Mouse (Mus musculus): Measurements from ENCODE around the gene Ccdc121. TPM values are rescaled to one million over a fixed set of nuclear protein-coding genes. Genes with fewer than 3 reads are reported as not detected.
A peak's percentile ranks its signal among the peaks of the same experiment; 100 is the strongest.

Gene Ccdc121
- polyA plus RNA-seq (2015; fragmentation: Nextera tagmentation; extraction: Ambion mirVana), result not detected in 2 replicates

DNA sequence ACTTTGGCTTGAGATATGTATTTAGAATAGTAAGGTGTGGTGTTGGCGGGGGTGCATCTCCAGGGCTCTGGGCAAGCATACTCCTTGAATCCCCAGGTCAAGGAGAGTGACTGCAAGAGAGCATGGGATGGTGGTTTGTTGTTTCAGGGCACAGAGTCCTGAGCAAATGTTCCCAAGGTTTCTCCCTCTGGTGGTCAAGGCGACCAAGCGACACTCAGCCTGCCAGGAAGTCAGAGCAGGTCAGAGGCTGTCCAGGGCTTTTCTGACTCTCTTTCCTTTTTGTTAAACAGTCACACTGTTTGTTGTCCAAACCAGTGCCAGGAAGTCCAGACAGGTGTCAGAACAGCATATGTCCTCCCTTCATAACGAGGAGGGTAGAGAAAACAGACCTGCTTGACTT, at the start of gene Ccdc121:
TSS of gene Ccdc121 (minus strand) at position 145 of the 400 bp plus-strand sequence.
- Histone ChIP-seq H3K4me3 (ENCODE audit: low read length) (no peak within 1 kb of the TSS), H3K4me1 (ENCODE audit: control insufficient read depth, insufficient read depth, low read length) (no peaks in the 10 kb centered on the region), H3K4me2 (ENCODE audit: low read depth, low read length) (no peak within 1 kb of the TSS), H3K9ac (ENCODE audit: low read depth, low read length) (no peak within 1 kb of the TSS), H3K27ac (ENCODE audit: low read length) (no peak within 1 kb of the TSS), H3K27me3 (replicated peaks; ENCODE audit: control insufficient read depth, insufficient read depth, low read length) (no peaks in the 10 kb centered on the region), H3K36me3 (ENCODE audit: control insufficient read depth, insufficient read depth, low read length) (no peaks in the 10 kb centered on the region), H3K9me3 (ENCODE audit: control insufficient read depth, low read length) (no peaks in the 10 kb centered on the region)
- 58% methylated on average over 4 of the region's 4 CpGs for WGBS
- ATAC-seq, result no peak

DNA sequence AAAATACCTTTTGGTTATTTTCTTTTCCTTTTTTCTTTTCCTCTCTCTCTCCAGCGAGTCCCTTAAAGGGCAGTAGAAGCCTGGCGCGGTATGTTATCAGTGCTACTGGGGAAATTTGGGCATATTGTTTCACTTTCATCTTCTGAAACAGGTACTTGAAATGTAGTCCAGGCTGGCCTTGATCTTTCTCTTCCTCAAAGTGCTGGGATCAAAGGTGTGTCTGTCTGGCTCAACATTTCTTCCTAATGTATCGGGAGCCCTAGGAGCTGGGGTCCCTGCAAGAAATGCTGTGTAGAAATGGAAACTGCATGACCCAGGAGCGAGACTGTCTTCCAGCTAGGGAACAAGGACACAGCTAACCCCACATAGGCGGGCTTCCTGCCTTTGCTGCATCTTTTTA, 49.1 kb upstream of the Ccdc121 start:
- ATAC-seq, result no peak
- Histone ChIP-seq H3K4me1 (ENCODE audit: control insufficient read depth, insufficient read depth, low read length) (no peaks in the 10 kb centered on the region), H3K4me3 (ENCODE audit: low read length) (no peak overlapping the region)

DNA sequence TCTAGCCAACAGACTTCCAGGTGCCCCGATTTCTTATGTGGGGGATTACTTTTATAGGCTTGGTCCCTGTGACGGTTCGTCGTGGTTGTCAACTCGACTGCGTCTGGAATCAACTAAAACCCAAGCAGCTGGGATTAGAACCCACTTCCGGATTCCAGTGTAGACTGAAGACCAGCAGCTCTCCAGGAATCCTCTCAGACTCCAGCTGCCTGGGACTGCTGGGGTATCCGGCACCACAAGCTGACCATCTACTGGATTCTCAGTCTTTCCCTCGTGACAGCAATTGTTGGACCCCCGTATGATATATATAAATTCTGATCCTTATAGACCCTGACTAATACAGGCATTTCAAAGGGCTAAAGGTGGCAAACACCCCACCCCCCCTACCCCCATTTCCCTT, 48.4 kb upstream of the Ccdc121 start:
- Histone ChIP-seq H3K9ac (ENCODE audit: low read depth, low read length) (no peak overlapping the region), H3K9me3 (ENCODE audit: control insufficient read depth, low read length) (no peaks in the 10 kb centered on the region), H3K27ac (ENCODE audit: low read length) (no peak overlapping the region), H3K4me2 (ENCODE audit: low read depth, low read length) (no peak overlapping the region), H3K27me3 (replicated peaks; ENCODE audit: control insufficient read depth, insufficient read depth, low read length) (no peaks in the 10 kb centered on the region), H3K4me3 (ENCODE audit: low read length) (no peak overlapping the region), H3K36me3 (ENCODE audit: control insufficient read depth, insufficient read depth, low read length) (no peaks in the 10 kb centered on the region), H3K4me1 (ENCODE audit: control insufficient read depth, insufficient read depth, low read length) (no peaks in the 10 kb centered on the region)
- 70% methylated on average over 10 of the region's 10 CpGs for WGBS
- no peak for ATAC-seq

More for the DNA sequence above, 49.1 kb upstream of the Ccdc121 start:
- Histone ChIP-seq H3K9me3 (ENCODE audit: control insufficient read depth, low read length) (no peaks in the 10 kb centered on the region), H3K4me2 (ENCODE audit: low read depth, low read length) (no peak overlapping the region), H3K9ac (ENCODE audit: low read depth, low read length) (no peak overlapping the region), H3K36me3 (ENCODE audit: control insufficient read depth, insufficient read depth, low read length) (no peaks in the 10 kb centered on the region), H3K27ac (ENCODE audit: low read length) (no peak overlapping the region), H3K27me3 (replicated peaks; ENCODE audit: control insufficient read depth, insufficient read depth, low read length) (no peaks in the 10 kb centered on the region)
- WGBS, result 84% methylated on average over 6 of the region's 6 CpGs

DNA sequence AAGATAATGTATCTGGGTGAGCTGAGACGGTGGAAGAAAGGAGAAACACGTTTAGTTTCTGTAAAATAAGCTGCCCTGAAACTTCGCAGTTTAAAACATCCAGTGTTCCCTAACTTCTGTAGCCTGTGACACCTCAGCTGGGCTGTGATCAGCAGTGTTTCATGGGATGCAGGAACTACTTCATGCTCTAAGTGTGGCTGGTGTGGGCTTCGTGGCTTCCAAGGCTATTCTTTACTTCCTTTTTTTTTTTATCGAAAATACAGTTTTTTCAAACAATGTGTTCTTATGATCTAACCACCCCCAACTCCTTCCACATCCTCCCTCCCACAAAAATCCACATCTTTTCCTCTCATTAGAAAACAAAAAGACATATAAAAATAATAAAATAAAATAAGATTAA, 44.2 kb upstream of the Ccdc121 start:
- no peaks in the 10 kb centered on the region for H3K36me3 ChIP-seq (ENCODE audit: control insufficient read depth, insufficient read depth, low read length)
- H3K9me3 ChIP-seq (ENCODE audit: control insufficient read depth, low read length), result no peaks in the 10 kb centered on the region
- no peaks in the 10 kb centered on the region for H3K4me1 ChIP-seq (ENCODE audit: control insufficient read depth, insufficient read depth, low read length)
- no peak overlapping the region for H3K9ac ChIP-seq (ENCODE audit: low read depth, low read length)
- H3K27me3 ChIP-seq (replicated peaks; ENCODE audit: control insufficient read depth, insufficient read depth, low read length), result no peaks in the 10 kb centered on the region
- WGBS, result 80% methylated on average over 5 of the region's 5 CpGs
- H3K4me2 ChIP-seq (ENCODE audit: low read depth, low read length), result no peak overlapping the region
- ATAC-seq, result no peak
- H3K4me3 ChIP-seq (ENCODE audit: low read length), result no peak overlapping the region
- H3K27ac ChIP-seq (ENCODE audit: low read length), result no peak overlapping the region

DNA sequence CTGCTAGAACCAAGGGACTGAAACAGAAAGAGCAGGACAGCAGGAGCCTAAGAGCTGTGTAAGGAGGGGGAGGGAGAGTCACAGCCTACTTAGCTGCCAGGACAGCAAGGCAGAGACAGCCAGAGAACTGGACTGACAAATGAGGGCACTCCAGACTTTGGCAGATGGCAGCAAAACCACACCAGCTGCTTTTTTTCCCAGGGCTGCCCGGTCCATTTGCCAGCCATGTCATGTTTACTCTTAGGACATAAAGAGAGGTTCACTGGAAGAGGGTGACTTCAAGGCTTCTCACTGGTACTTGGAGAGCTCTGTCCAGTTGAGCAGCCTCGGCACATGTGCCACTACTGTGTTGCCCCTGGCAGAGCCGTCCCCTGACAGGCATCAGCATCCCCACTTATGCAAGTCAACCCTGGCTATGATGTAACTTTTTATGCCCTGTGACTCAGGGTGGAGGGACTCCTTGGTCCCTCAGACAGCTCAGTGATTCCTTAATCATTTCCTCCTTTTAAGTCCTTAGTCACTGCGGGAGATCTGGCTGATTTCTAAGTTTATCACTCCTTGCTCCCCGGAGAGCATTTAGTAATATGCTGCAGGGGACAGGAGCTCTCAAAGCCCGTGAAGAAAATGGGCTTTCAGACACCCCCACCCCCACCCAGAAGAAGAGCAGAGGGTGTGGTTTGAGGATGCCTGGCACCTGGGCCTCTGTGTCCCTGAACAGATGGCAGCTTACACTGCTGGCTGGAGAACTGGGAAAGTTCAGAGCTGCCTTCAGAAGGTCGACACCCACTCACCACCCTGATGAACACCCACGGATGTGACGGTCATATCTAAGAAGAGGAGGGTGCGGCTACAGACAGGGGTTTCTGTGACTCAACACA, 41.5 kb upstream of the Ccdc121 start:
- peak; percentile 55; the same call in 1 of the 2 replicates for ATAC-seq
- H3K9me3 ChIP-seq (ENCODE audit: control insufficient read depth, low read length), result no peaks in the 10 kb centered on the region
- no peak overlapping the region for H3K27ac ChIP-seq (ENCODE audit: low read length)
- H3K4me1 ChIP-seq (ENCODE audit: control insufficient read depth, insufficient read depth, low read length), result no peaks in the 10 kb centered on the region
- H3K4me2 ChIP-seq (ENCODE audit: low read depth, low read length), result no peak overlapping the region
- 33% methylated on average over 10 of the region's 10 CpGs for WGBS
- H3K4me3 ChIP-seq (ENCODE audit: low read length), result no peak overlapping the region
- H3K36me3 ChIP-seq (ENCODE audit: control insufficient read depth, insufficient read depth, low read length), result no peaks in the 10 kb centered on the region
- H3K27me3 ChIP-seq (replicated peaks; ENCODE audit: control insufficient read depth, insufficient read depth, low read length), result no peaks in the 10 kb centered on the region
- no peak overlapping the region for H3K9ac ChIP-seq (ENCODE audit: low read depth, low read length)

DNA sequence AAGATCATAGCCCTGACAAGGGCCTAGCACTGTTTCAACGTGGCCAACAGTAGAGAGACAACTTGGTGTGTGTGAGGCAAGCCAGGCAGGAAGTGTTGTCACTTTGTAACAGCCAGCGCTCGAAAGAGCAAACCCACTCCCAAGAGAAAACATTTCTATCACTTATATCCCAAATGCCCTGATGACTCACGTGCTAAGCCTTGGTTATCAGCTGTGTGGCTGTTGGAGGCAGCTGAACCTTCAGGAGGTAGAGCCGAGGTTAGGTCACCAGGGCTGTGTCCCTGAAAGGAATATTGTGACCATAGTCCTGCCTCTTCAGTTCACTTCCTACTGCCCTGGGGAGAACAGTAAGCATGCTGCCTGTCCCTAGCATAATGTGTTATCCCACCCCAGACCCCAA, 39.6 kb upstream of the Ccdc121 start:
- Histone ChIP-seq H3K36me3 (ENCODE audit: control insufficient read depth, insufficient read depth, low read length) (no peaks in the 10 kb centered on the region), H3K9ac (ENCODE audit: low read depth, low read length) (no peak overlapping the region), H3K9me3 (ENCODE audit: control insufficient read depth, low read length) (no peaks in the 10 kb centered on the region), H3K27ac (ENCODE audit: low read length) (no peak overlapping the region), H3K4me1 (ENCODE audit: control insufficient read depth, insufficient read depth, low read length) (no peaks in the 10 kb centered on the region), H3K4me2 (ENCODE audit: low read depth, low read length) (no peak overlapping the region), H3K4me3 (ENCODE audit: low read length) (no peak overlapping the region), H3K27me3 (replicated peaks; ENCODE audit: control insufficient read depth, insufficient read depth, low read length) (no peaks in the 10 kb centered on the region)
- no peak for ATAC-seq
- WGBS, result 39% methylated on average over 5 of the region's 5 CpGs

DNA sequence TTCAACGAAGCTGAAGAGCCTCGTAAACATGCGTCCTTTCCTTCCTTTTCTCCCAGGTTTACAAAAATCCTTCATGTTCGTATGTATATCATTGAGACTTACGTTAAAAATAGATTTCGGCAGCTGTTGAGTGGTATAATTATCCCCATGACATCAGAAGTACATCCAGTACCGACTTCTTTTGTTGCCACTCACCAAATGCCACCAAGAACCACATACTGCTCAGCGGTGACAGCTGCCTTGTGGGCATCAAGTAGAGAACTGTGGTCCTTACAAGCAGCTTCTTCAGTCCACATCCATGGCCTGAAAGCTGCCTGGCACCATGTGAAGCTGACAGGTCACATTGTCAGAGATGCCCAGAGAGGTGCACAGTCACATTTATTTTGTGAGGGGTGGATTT, 38.7 kb upstream of the Ccdc121 start:
- H3K9me3 ChIP-seq (ENCODE audit: control insufficient read depth, low read length), result no peaks in the 10 kb centered on the region
- no peak for ATAC-seq

DNA sequence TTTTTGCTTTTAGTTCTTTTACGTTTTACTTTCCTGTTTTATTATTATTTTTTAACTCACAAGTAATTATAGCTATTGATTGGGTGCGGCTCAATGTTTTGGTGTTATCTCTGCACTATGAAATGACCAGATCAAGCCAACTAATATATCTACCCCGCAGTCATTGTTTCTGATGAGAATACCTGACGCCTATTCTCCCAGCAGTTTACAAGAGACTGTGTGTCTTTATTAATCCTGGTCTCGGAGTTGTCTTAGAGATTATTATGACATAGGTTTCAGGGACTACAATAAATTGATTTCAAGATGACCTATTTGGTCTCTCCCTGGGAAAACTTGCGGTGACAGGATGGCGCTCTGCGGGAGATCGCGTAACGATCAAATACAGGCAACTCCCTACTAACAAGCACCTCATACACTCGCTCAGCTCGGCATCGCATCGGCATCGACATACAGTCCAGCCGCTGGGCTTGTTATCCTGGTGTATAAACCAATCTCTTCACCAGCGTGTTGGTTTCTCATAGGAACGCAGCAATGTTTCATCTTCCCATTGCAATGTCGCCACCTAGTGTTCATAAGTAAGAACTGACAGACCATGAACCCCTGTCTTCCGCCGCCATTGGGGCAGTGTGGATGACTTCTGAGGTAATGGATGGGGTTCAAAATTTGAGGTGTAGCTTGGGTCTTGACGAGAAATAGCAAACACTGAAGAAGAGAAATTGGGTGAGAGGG, 34.0 kb upstream of the Ccdc121 start:
- Histone ChIP-seq H3K9me3 (ENCODE audit: control insufficient read depth, low read length) (no peaks in the 10 kb centered on the region), H3K27ac (ENCODE audit: low read length) (no peak overlapping the region), H3K4me2 (ENCODE audit: low read depth, low read length) (peak overlapping the region; percentile 39; the same call in 1 of the 2 replicates), H3K36me3 (ENCODE audit: control insufficient read depth, insufficient read depth, low read length) (no peaks in the 10 kb centered on the region), H3K27me3 (replicated peaks; ENCODE audit: control insufficient read depth, insufficient read depth, low read length) (0 out of 2 replicates have a peak, but pooled peaks cover 2% of the 10 kb centered on the region), H3K4me3 (ENCODE audit: low read length) (no peak overlapping the region), H3K9ac (ENCODE audit: low read depth, low read length) (no peak overlapping the region), H3K4me1 (ENCODE audit: control insufficient read depth, insufficient read depth, low read length) (peaks cover 9% of the 10 kb centered on the region)
- ATAC-seq, result peak; percentile 58
- 25% methylated on average over 23 of the region's 23 CpGs for WGBS

More for the DNA sequence above, 38.7 kb upstream of the Ccdc121 start:
- Histone ChIP-seq H3K4me3 (ENCODE audit: low read length) (no peak overlapping the region), H3K27me3 (replicated peaks; ENCODE audit: control insufficient read depth, insufficient read depth, low read length) (no peaks in the 10 kb centered on the region), H3K27ac (ENCODE audit: low read length) (no peak overlapping the region), H3K4me2 (ENCODE audit: low read depth, low read length) (no peak overlapping the region), H3K9ac (ENCODE audit: low read depth, low read length) (no peak overlapping the region), H3K36me3 (ENCODE audit: control insufficient read depth, insufficient read depth, low read length) (no peaks in the 10 kb centered on the region), H3K4me1 (ENCODE audit: control insufficient read depth, insufficient read depth, low read length) (no peaks in the 10 kb centered on the region)
- 81% methylated on average over 8 of the region's 8 CpGs for WGBS

DNA sequence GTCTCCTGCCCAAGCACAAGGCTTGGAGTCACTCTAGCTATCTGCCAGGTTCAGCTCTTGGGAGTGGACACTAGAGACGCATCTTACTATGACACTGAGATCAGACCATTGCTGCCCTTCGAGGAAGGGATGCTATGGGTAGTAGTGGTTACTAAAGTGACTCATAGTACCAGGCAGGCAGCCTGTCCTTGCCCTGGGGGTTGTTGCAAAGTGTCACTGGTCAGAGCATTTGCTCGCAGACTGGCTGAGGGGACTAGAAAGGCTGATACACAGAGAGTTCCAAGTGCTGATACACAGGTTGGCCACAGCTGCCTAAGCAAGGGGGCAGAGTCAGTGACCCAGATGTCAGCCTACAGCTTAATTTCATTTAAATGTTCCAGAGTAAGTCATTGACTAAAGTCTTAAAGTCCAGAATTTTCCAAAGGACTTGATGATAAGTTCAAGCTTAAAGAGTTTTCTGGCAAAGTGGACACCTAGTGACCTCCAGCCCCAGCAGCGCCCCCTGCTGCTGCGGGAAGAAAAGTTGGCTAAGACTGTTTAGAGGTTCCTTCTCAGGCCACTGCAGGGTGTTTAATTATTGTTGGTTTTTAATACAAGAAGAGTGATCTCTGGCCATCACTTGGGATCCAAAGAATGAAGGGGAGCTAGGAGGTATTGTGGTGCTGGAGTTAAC, 32.6 kb upstream of the Ccdc121 start:
- Histone ChIP-seq H3K36me3 (ENCODE audit: control insufficient read depth, insufficient read depth, low read length) (no peaks in the 10 kb centered on the region), H3K4me3 (ENCODE audit: low read length) (no peak overlapping the region), H3K4me2 (ENCODE audit: low read depth, low read length) (no peak overlapping the region), H3K9ac (ENCODE audit: low read depth, low read length) (no peak overlapping the region), H3K27me3 (replicated peaks; ENCODE audit: control insufficient read depth, insufficient read depth, low read length) (0 out of 2 replicates have a peak, but pooled peaks cover 2% of the 10 kb centered on the region), H3K9me3 (ENCODE audit: control insufficient read depth, low read length) (no peaks in the 10 kb centered on the region), H3K27ac (ENCODE audit: low read length) (no peak overlapping the region), H3K4me1 (ENCODE audit: control insufficient read depth, insufficient read depth, low read length) (peaks cover 15% of the 10 kb centered on the region)
- WGBS, result 75% methylated on average over 5 of the region's 5 CpGs
- no peak for ATAC-seq

Measured in intestine, embryonic 16.5 days (tissue).